Mouse (Mus musculus): ENCODE measurements around the gene Pde6c.

- no peak for TF ChIP-seq POLR2A (IDR thresholded peaks at IDR 0.05; ENCODE audit: low read depth, low read length)
- no peak for TF ChIP-seq CTCF (IDR thresholded peaks at IDR 0.05; ENCODE audit: extremely low read depth, insufficient read depth, insufficient read length, insufficient replicate concordance)
These were observed 35.5 kb upstream of the Pde6c start, which contains the start of gene Ffar4 for GRCm38 (mm10) chr19:38096858-38097758.

All from spleen, adult 2 months (tissue).